Mouse (Mus musculus) stomach, postnatal 0 days (tissue): Measurements from ENCODE around the gene Adrm1.

Source experiments
- CTCF ChIP-seq: IDR thresholded peaks from 2 replicates; pipeline ENCODE4 v1.5.1; 2016; ENCODE audit warnings: antibody characterized with exemption, low read depth, mild to moderate bottlenecking, moderate library complexity
- EP300 ChIP-seq: optimal IDR thresholded peaks from 2 replicates; pipeline ENCODE3; 2016; ENCODE audit warnings: antibody characterized with exemption

DNA sequence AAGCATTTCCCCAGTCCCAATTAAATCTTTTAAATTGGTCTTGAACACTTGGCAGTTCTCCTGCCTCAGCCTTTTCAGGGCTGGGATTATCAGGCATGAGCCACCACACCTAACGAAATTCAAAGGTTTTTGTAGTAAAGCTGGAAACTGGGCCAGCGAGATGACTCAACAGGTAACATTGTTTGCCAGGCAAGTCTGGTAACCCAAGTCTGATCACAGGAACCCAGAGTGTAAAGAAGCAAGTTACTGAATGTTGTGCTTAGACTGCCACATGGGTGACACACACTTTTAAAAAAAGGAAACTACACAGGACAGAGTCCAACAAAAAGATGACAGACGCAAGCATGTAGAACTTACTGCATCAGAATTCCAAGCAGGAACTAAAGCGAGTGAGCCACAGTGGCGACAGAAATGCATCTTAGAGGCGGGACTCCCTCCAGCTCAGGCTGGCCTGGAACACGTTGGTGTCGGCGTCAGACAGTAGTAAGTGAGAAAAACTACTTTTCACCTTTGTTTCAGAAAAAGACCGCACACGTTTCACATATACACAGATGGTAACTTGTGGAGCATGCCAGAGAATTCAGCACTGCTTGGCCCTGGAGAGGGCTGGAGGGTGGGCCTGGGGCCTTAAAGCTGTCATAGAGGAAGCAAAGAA lies 1.0 kb upstream of the Adrm1 start:
- TF ChIP-seq CTCF = no peak
- peak; percentile 40 for TF ChIP-seq EP300
